Mouse (Mus musculus) midbrain, embryonic 16.5 days (tissue): ENCODE results near the gene Kars. TPM values are rescaled to one million over a fixed set of nuclear protein-coding genes. Genes with fewer than 3 reads are reported as not detected.

ENCODE experiments used
- ATAC-seq: fragments of 200-750 bp; cut with Nextera tagmentation; 2 replicates; pipeline ENCODE4 v1.8.0; 2017; ENCODE audit warnings: moderate TSS enrichment
- H3K27ac ChIP-seq: fragments of 300-500 bp; sonication (generic); 2 replicates; pipeline ENCODE4 v1.5.1; 2014; ENCODE audit warnings: mild to moderate bottlenecking, low read length, mixed read lengths
- H3K27me3 ChIP-seq: fragments of 300-500 bp; sonication (generic); 2 replicates; pipeline ENCODE4 v1.6.1; 2014; ENCODE audit warnings: low read depth, low read length, mixed read lengths; ENCODE audit not compliant: control insufficient read depth, insufficient read depth
- H3K36me3 ChIP-seq: fragments of 300-500 bp; sonication (generic); 2 replicates; pipeline ENCODE4 v1.6.1; 2014; ENCODE audit warnings: mild to moderate bottlenecking, low read length, moderate library complexity, mixed read lengths; ENCODE audit not compliant: control insufficient read depth, insufficient read depth
- H3K4me1 ChIP-seq: fragments of 300-500 bp; sonication (generic); 2 replicates; pipeline ENCODE4 v1.6.1; 2014; ENCODE audit warnings: mild to moderate bottlenecking, low read length, mixed read lengths; ENCODE audit not compliant: control insufficient read depth, insufficient read depth
- H3K4me2 ChIP-seq: fragments of 300-500 bp; sonication (generic); 2 replicates; pipeline ENCODE4 v1.6.1; 2014; ENCODE audit warnings: mild to moderate bottlenecking, low read length, mixed read lengths
- H3K4me3 ChIP-seq: fragments of 300-500 bp; sonication (generic); 2 replicates; pipeline ENCODE4 v1.5.1; 2014; ENCODE audit warnings: low read depth, mild to moderate bottlenecking, low read length, moderate library complexity, mixed read lengths
- H3K9ac ChIP-seq: fragments of 300-500 bp; sonication (generic); 2 replicates; pipeline ENCODE4 v1.6.1; 2014; ENCODE audit warnings: low read depth, low read length, mixed read lengths
- H3K9me3 ChIP-seq: fragments of 300-500 bp; sonication (generic); replicated peaks from 2 replicates; pipeline ENCODE4 v1.6.1; 2014; ENCODE audit warnings: mild to moderate bottlenecking, low read length, mixed read lengths; ENCODE audit not compliant: control insufficient read depth, poor library complexity, severe bottlenecking
- WGBS: fragments of 180-500 bp; shearing (Covaris S2); extraction: QIAGEN DNeasy Blood & Tissue Kit; methylation state at CpG from one replicate; pipeline ENCODE4 v1.1.7; 2014; 5-methylcytosine and 5-hydroxymethylcytosine counted together
- polyA plus RNA-seq: library from polyadenylated mRNA; unstranded; fragments of >200 nt; fragmentation: Nextera tagmentation; extraction: Ambion mirVana; gene quantifications from 2 replicates; pipeline ENCODE4 v1.2.1, GENCODE M21; 2015

Gene Kars
- polyA plus RNA-seq, 1 experiment from 2014 or later = 162 TPM

DNA sequence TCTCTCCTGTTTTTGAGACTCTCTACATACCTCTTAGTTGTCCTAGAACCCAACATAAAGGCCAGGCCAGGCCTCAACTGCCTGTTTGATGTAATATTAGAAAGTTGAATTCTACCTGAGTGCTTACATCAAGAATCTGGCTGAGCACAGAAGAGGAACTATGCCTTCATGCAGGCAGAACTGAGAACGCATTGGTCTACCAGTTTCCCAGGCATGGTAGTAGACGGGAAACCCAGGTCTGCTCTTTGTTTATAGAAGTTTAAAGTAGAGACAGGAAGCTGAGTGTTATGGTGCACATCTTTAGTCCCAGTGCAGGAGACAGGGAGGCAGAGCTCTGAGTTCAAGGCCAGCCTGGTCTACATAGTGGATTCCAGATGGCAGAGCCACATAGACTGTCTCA lies 64.0 kb downstream of the Kars start:
- H3K4me3 ChIP-seq = no peak overlapping the region
- H3K4me1 ChIP-seq = peaks cover 1% of the 10 kb centered on the region
- no peak overlapping the region for H3K9ac ChIP-seq
- H3K36me3 ChIP-seq = peaks cover 26% of the 10 kb centered on the region
- no peaks in the 10 kb centered on the region for H3K9me3 ChIP-seq
- H3K27ac ChIP-seq = no peak overlapping the region
- 95% methylated on average over 2 of the region's 2 CpGs for WGBS
- no peaks in the 10 kb centered on the region for H3K27me3 ChIP-seq
- ATAC-seq = no peak
- H3K4me2 ChIP-seq = no peak overlapping the region

DNA sequence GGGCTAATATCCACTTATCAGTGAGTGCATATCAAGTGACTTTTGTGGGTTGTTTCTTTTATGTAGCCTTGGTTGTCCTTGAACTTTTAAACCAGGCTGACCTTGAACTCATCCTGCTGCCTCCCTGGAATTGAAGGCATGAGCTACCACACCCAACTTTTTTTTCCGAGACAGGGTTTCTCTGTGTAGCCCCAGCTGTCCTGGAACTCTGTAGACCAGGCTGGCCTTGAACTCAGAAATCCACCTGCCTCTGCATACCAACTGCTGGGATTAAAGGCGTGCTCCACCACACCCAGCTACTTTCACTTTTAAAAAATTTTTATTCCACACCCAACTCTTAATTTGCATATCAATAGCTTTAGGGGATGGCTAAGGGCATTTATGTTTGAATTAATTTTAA lies 67.6 kb downstream of the Kars start:
- no peaks in the 10 kb centered on the region for H3K27me3 ChIP-seq
- no peak overlapping the region for H3K9ac ChIP-seq
- no peak overlapping the region for H3K4me2 ChIP-seq
- no peaks in the 10 kb centered on the region for H3K9me3 ChIP-seq
- 90% methylated on average over 2 of the region's 2 CpGs for WGBS
- H3K4me1 ChIP-seq = peaks cover 15% of the 10 kb centered on the region
- no peak overlapping the region for H3K27ac ChIP-seq
- ATAC-seq = no peak
- no peak overlapping the region for H3K4me3 ChIP-seq
- H3K36me3 ChIP-seq = peaks cover 24% of the 10 kb centered on the region

Other genes starting within 250 kb of the Kars start
- 222 and 233 TPM in 2 replicates for gene Cfdp1, start 157.0 kb downstream of the Kars start, polyA plus RNA-seq
- 3.8 TPM in 2 replicates for gene Tmem170, start 134.6 kb downstream of the Kars start, polyA plus RNA-seq
- 2.7 and 4.1 TPM in 2 replicates for gene Chst5, start 100.9 kb downstream of the Kars start, polyA plus RNA-seq
- gene Tmem231, start 77.4 kb downstream of the Kars start, polyA plus RNA-seq = 20.9 and 22.4 TPM in 2 replicates
- 469 and 489 TPM in 2 replicates for gene Gabarapl2, start 70.6 kb downstream of the Kars start, polyA plus RNA-seq
- 8.0 and 9.2 TPM in 2 replicates for gene Adat1, start 19.0 kb downstream of the Kars start, polyA plus RNA-seq
- 75.4 and 76.9 TPM in 2 replicates for gene Terf2ip, start 75 bp upstream of the Kars start, polyA plus RNA-seq
- gene Gm6793, start 3.7 kb upstream of the Kars start, polyA plus RNA-seq = 0.59 and 1.2 TPM in 2 replicates